Mouse (Mus musculus) CD4-positive, CD25-positive, alpha-beta regulatory T cell (primary cell): ENCODE results near the gene Impdh1. TPM values are rescaled to one million over a fixed set of nuclear protein-coding genes. Genes with fewer than 3 reads are reported as not detected.

ENCODE experiments used
- polyA plus RNA-seq: library from polyadenylated mRNA; unstranded; fragments of 100-300 nt; shearing (Covaris generic); gene quantifications from one replicate; pipeline ENCODE4 v1.2.1, GENCODE M21; 2017

Gene Impdh1
- polyA plus RNA-seq: 111 TPM

GRCm38 (mm10) chr6:29215881-29216501 is at the start of gene Impdh1:
Gene Impdh1, minus strand, starts transcription at chr6:29216364.

DNA sequence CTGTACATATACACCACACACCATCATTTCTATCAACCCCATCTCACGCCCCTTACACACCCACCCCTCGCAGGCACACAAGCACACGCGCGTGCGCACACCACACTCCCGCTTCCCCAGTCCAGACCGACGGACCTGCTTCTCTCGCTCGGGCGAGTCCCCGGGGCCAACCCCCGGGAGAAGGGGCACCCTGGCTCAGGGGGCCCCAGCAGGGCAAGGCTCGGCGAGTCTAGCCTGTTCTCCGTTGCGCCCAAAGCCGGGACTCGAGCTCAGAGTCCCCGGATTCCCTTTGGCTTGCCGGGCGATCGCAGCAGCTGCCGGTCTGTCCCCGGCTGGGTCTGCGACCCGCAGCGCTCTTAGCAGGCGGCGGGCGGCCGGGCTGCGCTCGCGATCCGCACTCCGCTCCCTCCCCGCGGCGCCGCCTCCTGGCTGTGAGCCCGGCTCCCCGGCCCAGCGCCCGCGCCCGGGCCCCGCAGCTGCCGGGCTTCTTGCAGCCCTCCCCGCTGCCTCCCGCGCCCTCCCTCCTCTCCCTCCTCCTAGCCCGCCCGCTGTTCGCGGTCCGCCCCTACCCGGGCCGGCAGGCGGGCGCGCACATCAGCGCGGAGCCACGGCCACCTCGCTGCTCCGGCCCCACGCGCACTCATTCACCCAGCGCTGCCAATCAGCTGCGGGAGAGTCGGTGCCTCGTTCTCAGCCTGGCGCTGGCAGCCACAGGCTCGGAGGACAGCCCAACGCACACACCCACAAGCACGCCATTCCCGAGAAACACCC is 37.1 kb downstream of the Impdh1 start, which contains the start of gene Prrt4:
Gene Prrt4, minus strand, starts transcription at position 697 of the 771 bp plus-strand sequence.

DNA sequence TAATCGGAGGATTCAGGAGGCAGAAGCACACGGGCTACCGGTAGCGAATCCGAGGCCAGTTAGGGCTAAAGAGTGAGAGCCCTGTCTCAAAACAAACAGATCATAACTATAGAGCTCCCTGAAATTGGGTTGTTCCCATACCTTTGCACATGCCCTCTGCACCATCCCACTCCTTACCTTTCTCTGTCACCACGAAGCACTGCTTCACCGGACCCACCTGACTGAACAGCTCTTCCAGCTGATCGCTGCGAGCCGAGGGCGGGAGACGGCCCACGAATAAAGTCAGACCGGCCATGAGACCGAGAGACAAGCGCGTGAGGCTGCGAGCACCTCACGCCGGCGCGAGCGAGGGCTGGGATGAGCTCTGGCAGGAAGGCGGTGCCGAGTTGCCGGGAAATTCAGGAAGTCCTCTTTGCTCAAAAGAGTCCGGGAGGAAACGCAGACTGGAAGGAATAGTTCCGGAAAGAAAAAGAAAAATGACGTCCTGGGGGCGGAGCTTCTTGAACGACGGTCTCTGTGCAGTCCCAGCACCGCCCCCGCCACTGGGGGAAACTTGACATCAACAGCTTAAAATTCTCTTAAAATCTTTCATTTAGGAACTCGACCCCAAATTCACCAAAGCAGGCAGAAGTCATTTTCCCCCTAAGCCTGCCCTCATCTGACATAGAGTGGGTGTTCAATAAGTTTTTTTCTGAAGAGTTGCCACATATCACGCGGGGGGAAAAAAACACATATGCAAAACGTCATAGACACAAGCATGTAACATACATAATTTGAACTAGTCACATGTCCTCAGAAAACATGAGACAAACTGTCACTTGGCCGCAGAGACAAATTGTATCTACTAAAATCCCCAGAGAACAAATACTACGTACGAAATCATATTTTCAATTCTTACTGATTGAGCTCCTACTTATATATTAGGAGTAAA is 51.6 kb downstream of the Impdh1 start, which contains the start of gene Rbm28:
Gene Rbm28, minus strand, starts transcription at position 693 of the 931 bp plus-strand sequence.

Other genes starting within 250 kb of the Impdh1 start
- 0.11 TPM for gene Lep, start 156.1 kb downstream of the Impdh1 start, polyA plus RNA-seq
- 66.1 TPM for gene Rbm28, start 51.4 kb downstream of the Impdh1 start, polyA plus RNA-seq
- gene Prrt4, start 36.8 kb downstream of the Impdh1 start, polyA plus RNA-seq: 0.25 TPM
- 33.7 TPM for gene Hilpda, start 56.1 kb upstream of the Impdh1 start, polyA plus RNA-seq
- gene Fam71f2, start 63.2 kb upstream of the Impdh1 start, polyA plus RNA-seq: 0.92 TPM
- not detected for gene Fam71f1, start 102.8 kb upstream of the Impdh1 start, polyA plus RNA-seq
- 101 TPM for gene Calu, start 131.7 kb upstream of the Impdh1 start, polyA plus RNA-seq
- gene Opn1sw, start 172.1 kb upstream of the Impdh1 start, polyA plus RNA-seq: 0.17 TPM
- gene Ccdc136, start 179.9 kb upstream of the Impdh1 start, polyA plus RNA-seq: 1.4 TPM
- 0.04 TPM for gene Flnc, start 216.9 kb upstream of the Impdh1 start, polyA plus RNA-seq